Mouse (Mus musculus) E14TG2a.4 (cell line): Measurements from ENCODE around the gene Ubr4.

Source experiments
- CTCF ChIP-seq: conservative IDR thresholded peaks from 2 replicates; pipeline ENCODE4 v1.5.1; 2014; ENCODE audit warnings: low read length
- NANOG ChIP-seq: IDR thresholded peaks from 2 replicates; pipeline ENCODE4 v1.6.1; 2014; ENCODE audit warnings: borderline replicate concordance, low read length, mixed read lengths
- POU5F1 ChIP-seq: IDR thresholded peaks from 2 replicates; pipeline ENCODE4 v1.6.1; 2014; ENCODE audit warnings: low read length, borderline replicate concordance

DNA sequence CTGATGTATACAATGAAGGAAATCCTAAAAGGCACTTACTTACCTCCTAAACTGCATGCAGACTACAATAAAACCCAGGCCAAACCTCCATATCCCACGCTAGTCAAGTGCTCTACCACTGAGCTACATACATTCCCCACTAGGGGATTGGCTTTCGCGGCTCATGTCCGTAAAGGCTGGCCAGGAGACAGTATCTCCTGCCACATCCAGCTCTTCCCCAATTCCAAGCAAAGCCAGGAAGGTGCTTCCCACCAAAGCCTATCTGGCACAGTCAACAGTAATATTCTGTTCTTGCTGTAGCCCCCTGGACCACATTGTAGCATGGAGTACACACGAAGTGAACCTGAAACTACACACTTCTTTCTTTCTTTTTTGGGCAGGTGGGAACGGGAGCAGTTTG is 42.8 kb upstream of the Ubr4 start:
- TF ChIP-seq CTCF (no peak; the same call in 1 of the 2 replicates), POU5F1 (no peak), NANOG (no peak)
